Mouse (Mus musculus) gastrocnemius, postnatal 10 days (tissue): ENCODE data around the gene Spocd1. TPM values are rescaled to one million over a fixed set of nuclear protein-coding genes. Genes with fewer than 3 reads are reported as not detected.
A peak's percentile ranks its signal among the peaks of the same experiment; 100 is the strongest.
"Not testable (repeated sequence)": the region's sequence is repeated elsewhere in the genome, so short reads cannot be mapped to it uniquely, and the experiment has no call there.

Source experiments
- DNase-seq: peaks from one replicate; pipeline ENCODE4 v3.0.0; 2021; ENCODE audit warnings: mixed read lengths
- long read RNA-seq, 2 experiments: library from polyadenylated mRNA; stranded (forward); transcript quantifications; one replicate each; pipeline ENCODE4 v2.0.0; 2021
- total RNA-seq, 2 experiments: library from RNA; stranded (reverse); gene quantifications; 2 replicates each; pipeline ENCODE4 v1.2.3; 2021

Gene Spocd1
- total RNA-seq, result not detected
- long read RNA-seq, experiment 1, result 0 reads
- long read RNA-seq, experiment 2, result 0 reads

DNA sequence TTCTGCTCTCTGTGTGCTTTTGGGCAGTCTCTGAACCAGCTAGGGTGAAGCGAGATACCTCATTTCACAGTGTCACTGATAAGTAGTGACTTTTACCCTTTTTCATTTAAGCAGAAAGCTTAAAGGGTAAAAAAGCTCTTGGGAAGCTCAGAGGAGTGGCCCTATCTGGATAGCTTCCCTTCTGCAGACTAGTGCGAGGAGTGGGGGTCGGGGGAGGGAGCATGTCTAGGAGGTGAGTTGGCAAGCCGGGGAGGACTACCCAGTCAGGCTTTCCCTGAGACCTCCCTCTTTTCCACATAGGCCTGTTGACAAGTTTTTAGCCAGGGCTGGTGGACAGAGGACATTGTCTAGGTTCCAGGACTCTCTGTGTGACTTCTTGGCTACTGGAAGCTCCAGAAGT is at the start of gene Spocd1:
Gene Spocd1 (plus strand): TSS at position 301 of the 400 bp plus-strand sequence.
- no peak for DNase-seq

DNA sequence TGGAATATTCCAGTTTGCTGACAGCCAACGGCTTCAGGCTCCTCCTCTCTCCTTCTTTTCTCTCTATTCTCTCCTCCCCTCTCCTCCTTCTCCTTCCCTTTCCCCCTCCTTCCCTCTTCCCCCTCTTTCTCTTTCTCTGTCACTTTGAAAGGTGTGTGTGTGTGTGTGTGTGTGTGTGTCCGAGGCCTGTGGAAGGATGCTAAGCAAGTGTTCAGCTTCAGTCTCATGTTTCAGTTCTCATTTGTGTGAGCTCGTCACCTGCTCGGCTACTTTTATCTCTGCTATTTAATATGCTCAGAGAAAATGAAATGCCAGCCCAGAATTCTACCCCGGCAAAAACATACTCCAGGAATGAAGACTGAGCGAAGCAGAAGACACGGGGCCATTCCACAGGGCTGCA is 48.4 kb upstream of the Spocd1 start:
- DNase-seq, result no peak

DNA sequence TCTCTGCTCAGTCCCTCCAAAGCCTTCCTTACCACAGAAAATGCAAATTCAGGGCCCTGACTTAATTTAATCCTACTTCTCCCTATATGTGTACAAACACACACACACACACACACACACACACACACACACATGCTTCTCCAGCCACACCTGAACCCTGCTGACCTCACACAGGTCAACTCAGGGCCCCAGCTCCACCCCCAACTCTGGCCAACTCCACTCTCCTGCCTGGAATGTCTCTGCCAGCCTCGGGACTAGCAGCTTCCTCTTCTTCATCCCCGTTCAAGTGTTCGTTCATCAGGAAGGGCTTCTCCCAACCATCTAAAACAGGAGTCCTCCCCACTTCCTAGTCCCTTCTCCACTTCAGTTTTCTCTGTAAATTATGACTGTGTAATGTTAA is 47.4 kb upstream of the Spocd1 start:
- DNase-seq, result no peak

DNA sequence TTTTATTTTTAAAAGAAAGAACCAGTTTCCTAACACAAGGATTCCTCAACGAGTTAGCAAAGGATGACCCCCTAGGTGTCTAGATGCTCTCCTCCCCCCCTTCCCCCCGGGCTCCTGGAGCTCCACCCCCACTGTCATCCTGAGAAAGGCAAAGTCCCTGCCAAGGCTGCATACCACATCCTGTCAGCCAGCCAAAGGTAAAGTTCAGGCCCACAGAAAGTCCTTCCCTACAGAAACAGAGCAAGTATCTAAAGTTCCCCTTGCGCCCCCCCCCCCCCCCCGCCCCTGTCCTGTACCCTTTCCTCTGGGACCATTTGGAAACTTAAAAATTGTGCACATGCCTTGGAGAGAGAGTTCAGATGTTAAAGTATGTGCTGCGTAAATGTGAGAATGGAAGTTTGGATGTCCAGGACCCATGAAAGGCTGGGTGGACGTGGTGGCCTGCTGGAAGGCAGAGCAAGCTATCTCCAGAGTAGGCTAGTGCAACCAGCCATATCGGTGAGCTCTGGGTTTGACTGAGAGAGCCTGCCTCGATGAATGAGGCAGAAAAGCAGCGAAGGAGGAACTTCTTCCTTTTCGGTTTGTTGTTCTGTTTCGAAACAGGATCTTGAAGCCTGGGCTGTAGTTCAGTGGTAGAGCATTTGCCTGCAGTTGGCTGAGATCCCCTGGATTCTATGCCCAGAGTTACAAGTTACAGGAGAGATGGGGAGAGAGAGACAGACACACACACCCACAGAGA is 46.3 kb upstream of the Spocd1 start:
- peak; percentile 27 for DNase-seq

DNA sequence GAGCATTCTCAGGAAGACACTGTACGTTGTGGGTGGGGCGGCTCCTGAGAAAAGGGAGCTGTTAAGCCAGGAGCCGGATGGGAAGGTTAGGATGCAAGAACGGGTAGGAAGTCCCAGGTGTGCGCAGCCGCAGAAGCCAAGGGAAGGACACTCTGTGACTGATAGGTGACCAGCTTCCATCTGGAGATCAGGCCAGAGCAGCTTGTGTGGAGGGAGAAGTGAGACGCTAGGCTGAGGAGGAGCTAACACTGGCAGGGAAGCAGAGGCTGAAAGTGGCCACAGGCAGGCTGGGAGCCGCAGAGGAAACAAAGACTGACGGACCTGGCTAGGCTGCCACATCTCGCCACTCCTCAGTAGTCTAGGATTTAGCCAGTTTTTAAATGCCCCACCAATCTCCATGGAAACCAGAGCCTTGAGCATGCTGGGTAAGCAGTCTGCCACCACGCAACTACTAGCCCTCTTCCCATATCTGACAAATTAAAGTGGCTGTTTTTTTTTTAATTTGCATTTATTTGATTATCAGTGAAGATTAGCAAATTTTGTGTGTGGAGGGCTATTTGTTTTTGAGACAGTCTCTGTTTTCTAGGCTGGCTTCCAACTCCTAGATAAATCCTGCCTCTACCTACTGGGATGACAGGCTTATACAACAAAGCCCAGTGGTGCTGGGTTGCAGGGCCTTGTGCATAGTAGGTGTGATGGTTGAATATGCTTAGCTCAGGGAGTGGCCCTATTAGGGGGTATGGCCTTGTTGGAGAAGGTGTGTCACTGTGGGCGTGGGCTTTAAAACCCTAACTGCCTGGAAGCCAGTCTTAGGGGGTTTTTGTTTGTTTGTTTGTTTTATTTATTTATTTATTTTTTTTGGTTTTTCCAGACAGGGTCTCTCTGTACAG is 44.8 kb upstream of the Spocd1 start:
- no peak for DNase-seq

DNA sequence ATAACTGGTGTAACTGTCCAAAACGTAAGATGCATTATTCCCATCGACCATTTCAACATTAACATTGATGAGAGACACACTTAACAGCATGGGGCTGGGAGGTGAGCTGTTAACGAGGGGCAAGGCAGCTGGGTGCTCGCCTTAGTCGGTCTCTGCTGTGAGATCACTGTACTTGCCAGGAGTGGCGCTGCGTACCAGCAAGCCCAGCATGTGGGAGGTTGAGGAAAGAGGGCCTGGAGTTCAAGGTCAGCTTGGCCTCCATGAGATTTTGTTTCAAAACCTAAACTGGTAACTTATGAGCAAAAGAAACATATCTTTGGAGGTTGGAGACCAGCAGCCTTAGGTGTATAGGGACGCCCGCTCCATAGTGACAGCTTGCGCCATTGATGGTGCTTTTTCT is 39.4 kb upstream of the Spocd1 start:
- no peak for DNase-seq

GRCm38 (mm10) chr4:129890094-129890493 is 39.0 kb upstream of the Spocd1 start:
- no peak for DNase-seq

- no peak for DNase-seq
These were observed 34.2 kb upstream of the Spocd1 start for GRCm38 (mm10) chr4:129894861-129895260.

DNA sequence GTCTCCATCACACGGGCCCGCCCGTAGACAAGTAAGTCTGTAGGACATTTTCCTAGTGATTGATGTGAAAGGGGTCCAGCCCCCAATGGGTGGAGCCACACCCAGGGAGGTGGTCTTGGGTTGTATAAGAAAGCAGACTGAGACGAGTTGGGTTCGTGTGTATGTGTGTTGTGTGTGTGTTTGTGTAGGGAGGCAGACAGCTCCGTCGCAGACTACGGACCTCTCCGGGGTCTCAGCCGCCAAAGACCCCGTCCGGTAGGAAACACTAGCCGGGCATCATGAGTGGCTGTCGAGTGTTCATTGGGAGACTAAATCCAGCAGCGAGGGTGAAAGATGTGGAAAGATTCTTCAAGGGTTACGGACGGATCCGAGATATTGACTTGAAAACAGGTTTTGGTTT is 30.2 kb upstream of the Spocd1 start:
- DNase-seq, result not testable (repeated sequence)

DNA sequence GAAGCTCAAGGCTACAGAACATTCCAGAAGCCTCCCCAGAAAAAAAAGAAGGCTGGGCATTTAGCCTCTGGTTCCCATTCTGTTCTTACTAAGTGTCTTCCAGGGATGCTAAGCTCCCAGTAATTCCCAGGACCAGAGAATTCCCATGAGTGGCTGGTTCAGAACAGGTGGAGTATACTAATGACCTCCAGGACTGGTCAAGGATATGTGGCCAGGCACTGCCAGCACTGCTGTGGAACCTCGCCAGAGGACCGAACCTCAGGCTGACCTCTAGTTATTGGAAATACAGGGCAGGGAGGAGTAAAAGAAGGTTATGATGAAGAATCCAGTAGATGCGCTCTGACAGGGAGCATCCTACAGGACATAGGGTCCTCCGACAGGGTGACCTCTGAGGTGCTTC is 26.7 kb upstream of the Spocd1 start:
- no peak for DNase-seq

GRCm38 (mm10) chr4:129903577-129903976 is 25.5 kb upstream of the Spocd1 start:
- DNase-seq, result no peak

DNA sequence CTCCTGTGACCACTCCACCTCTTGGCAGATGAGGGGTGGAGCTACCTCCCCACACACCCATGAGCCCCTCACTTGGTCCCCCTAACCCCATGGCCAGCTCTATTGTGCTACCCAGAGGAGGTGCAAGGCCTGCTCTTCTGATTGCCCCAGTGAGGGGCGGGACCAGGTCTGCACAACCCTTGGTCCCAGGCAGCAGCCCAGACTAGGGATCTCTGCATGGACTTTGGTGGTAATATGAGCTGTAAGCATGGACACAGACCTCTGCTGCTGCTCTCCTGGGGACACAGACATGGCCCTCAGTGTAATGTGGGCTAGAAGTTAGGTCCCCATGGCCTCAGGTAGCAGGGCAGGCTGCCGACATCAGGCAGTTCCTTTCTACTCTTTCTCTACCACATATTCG is 24.0 kb upstream of the Spocd1 start:
- no peak for DNase-seq

GRCm38 (mm10) chr4:129906016-129906415 is 23.0 kb upstream of the Spocd1 start:
- no peak for DNase-seq

DNA sequence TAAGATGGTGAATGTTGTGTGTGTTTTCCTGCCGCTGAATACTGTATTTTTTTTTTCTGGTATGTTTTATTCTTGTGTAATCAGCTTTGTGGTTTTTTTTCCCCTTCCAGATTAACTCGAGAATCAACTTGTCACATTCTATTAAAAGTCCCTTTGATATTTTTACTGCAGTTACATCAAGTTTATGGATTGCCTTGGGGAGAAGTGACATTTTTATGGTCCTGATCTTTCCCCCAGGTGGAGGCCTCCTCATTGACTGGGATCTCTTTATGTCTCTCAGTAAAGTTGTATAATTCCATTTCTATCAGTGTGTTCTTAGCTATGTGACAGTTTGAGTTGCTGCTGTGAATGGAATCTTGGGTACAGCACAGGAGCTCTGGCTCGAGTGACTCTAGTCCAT is 20.2 kb upstream of the Spocd1 start:
- no peak for DNase-seq

DNA sequence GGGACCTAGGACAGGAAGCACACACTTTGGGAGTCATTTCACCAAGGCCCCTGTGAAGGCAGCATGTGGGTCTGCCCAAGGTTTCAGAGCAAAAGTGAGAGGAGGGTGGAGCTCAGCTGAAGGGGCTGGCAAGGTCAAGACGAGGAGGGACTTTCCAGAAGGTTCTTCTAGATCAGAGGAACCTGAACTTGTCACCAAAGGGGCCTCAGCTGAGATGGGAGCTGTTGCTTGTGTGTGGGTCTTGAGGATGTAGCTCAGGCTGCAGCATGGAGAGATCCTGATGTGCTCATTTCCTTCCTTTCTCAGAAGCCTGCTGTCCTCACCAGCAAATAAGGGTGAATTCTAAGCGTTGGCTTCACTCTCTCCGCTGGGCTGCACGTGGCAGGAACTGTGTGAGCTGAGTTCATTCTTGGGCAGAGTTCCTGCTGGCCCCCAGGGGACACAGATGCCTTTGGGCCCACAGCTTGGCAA is 19.8 kb upstream of the Spocd1 start:
- DNase-seq, result no peak

DNA sequence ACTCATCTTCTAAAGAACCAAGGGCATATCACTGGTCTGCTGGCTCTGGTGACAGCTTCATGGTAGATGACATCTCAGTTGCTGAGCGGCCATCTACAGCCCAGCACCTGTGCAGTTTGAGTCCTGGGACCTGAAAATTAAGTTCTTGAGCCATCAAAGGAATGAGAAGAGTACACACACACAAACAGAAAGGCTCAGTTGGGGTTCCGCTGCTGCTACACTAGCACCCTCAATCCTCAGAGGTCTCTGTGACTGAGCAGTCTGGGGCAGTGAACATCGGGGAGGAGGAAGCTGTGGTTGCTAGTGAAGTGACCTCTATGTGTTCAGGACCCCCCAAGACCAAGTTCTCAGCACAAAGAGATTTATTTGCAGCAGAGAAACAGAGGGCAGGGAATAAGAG is 16.1 kb upstream of the Spocd1 start:
- no peak for DNase-seq

GRCm38 (mm10) chr4:129913761-129914644 is 15.0 kb upstream of the Spocd1 start:
- DNase-seq, result no peak

DNA sequence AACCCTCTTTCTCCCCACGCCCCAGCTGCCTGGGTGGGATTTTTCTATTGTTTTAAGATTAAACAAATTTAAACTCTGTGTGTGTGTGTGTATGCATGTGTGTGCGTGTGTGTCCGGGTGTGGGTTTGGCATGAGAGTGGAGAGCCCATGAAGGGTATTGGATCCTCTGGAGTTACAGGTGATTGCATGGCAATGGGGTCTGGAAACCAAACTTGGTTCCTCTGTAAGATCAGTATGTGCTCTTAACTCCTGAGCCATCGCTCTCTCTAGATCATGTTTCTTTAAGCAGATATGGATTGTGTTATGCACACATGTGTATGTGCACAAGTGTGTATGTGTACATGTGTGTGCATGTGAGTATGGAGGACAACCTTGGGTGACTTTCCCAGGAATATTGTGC is 14.4 kb upstream of the Spocd1 start:
- no peak for DNase-seq

GRCm38 (mm10) chr4:129915349-129915988 is 13.6 kb upstream of the Spocd1 start:
- DNase-seq, result no peak

DNA sequence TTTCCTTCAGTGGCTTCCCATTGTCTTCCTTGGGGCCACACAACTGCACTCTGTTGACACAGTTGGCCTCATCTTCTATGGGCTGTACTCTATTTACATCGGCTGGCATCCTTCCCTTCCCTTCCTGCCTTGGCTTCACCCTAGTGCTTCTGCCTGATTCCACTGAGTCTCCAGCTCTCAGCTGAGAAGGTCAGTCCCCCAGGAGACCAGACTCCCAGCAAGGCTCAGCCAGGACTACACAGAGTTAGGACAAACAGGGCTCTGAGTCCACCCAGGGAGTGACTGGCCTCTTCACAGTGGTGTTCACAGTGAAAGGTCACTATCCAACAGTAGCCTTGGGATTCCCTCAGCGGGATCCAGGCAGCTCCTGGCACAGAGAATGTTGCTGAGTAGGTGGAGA is 12.9 kb upstream of the Spocd1 start:
- no peak for DNase-seq

GRCm38 (mm10) chr4:129917016-129917603 is 11.9 kb upstream of the Spocd1 start:
- DNase-seq, result no peak
